ENCODE assay signal across 20 mouse cellular contexts in the genomic region with DNA sequence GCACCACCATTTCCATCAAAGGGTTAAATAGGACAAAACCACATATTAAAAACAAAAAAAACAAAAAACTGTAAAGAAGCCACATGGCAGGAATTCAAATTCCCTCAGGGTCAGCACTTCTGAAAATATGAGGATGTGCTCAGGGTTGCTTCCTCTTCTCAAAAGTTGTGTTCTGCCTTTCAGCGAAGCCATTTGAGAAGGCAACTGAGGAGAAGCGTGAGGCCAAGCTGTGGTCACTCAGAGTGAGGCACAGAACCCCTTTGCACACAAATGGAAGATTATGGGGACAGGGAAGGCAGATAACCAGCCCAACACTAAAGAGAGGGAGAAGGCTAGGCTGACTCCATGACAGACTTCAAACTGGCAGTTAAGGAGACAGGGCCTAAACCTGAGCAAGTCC.
A peak's percentile ranks its signal among the peaks of the same experiment; 100 is the strongest.
DNase-seq lines count a peak whose midpoint lies in the region.
"Had no signal": no experiment of that assay in that cellular context is flagged by ENCODE, and none has a peak within 500 bp of the region (broad histone marks: within the 10 kb centered on the region; RNA-seq: fewer than 3 reads in every experiment).

No protein-coding gene starts in this region.

- H3K4me1 ChIP-seq in brown adipose tissue, adult 24 weeks (ENCODE audit: control insufficient read depth, insufficient read depth, insufficient read length, low read length) = peaks cover 6% of the 10 kb centered on the region; the same call in 1 of the 2 replicates

- H3K4me3 ChIP-seq in brown adipose tissue, adult 24 weeks (ENCODE audit: insufficient read depth, low read depth, low read length) = no peak overlapping the region
- H3K4me3 ChIP-seq: embryonic facial prominence, embryonic 13.5 days; hindbrain, embryonic 12.5 days; limb, embryonic 12.5 days; liver, embryonic 15.5 days; midbrain, embryonic 10.5 days; neural tube, embryonic 13.5 days had no signal

- peak; percentile 10 for DNase-seq in adrenal gland, adult 2 months
- no peak for DNase-seq in adrenal gland, postnatal 4 days (ENCODE audit: low spot score in 2 of 2)
- DNase-seq in kidney, postnatal 10 days = peak; percentile 18
- no peak for DNase-seq in kidney, postnatal 36 days
- DNase-seq in 3T3-L1 (ENCODE audit: low read depth, low spot score) = peak; percentile 55
- DNase-seq in left cerebral cortex, adult 18-20 months (ENCODE audit: low spot score in 2 of 2) = no peak
- no peak for DNase-seq in urinary bladder, adult 18-20 months (ENCODE audit: low spot score in 2 of 2)
- DNase-seq: cerebellum, adult 9-11 months; heart, postnatal 10 days; kidney, adult 8-10 months; lung, postnatal 14 days; thymus, adult 18-20 months; thymus, postnatal 4 days had no signal

- H3K27ac ChIP-seq in brown adipose tissue, adult 24 weeks (replicated peaks; ENCODE audit: low read depth, low read length) = peak overlapping the region; percentile 79
- H3K27ac ChIP-seq: embryonic facial prominence, embryonic 13.5 days; hindbrain, embryonic 12.5 days; limb, embryonic 12.5 days; liver, embryonic 15.5 days; midbrain, embryonic 10.5 days; neural tube, embryonic 13.5 days had no signal

Comparison
In these comparisons a context has a peak if more than half of its experiments do, and no peak if none do; other contexts are left out.
1. DNase-seq: peak in adrenal gland, adult 2 months (single experiment), kidney, postnatal 10 days (single experiment) and 3T3-L1 (single experiment); none in adrenal gland, postnatal 4 days (0 of 2), kidney, postnatal 36 days (0 of 2), left cerebral cortex, adult 18-20 months (0 of 2) and urinary bladder, adult 18-20 months (0 of 2).